Mouse (Mus musculus): ENCODE data around the gene Iqsec3.

Iqsec3 gene

DNA sequence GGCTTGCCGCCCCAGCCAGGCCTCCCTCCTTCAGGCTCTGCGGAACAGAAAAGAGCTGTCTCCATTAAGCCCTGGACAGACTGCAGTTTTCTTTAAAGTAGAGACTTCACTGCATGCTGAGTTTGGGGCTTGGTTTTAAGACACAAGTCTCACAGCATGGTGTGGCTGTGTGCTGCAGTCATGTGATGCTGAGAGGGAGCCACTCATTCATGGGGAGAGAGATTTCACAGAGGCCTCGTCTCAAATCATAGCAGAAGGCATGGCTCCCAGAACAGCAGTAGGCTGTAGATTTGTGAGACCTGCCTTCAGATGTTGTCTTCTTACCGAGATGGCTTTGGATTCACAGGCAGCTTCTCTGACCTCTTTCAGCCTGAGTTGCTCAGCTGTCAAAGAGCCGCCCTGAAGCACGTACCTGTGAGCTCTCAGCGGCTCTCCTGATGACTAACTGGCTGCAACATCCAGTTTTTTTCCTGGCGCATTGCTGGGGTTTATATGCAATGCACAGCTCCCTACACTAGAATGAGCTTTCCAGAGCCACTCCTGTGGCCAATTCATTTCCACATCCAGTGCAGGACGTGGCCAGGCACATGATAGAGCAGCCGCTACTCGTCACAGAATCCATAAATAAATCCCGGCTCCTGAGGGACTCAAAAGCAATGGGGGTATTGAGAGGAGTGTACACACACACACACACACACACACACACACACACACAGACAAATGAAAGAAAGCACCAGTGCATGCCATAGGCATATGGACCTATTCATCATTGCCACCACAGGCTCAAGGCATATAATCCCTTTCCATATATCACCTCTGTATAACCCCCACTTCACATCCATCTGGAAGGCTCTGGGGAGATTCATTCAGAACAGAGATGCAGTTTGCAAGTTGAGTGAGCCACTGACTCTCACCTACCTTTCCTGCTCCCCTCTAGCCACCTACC lies 18.7 kb downstream of the Iqsec3 start:
- no peak for DNase-seq (ENCODE audit: low read depth in 1 of 2, low spot score in 2 of 2)

DNA sequence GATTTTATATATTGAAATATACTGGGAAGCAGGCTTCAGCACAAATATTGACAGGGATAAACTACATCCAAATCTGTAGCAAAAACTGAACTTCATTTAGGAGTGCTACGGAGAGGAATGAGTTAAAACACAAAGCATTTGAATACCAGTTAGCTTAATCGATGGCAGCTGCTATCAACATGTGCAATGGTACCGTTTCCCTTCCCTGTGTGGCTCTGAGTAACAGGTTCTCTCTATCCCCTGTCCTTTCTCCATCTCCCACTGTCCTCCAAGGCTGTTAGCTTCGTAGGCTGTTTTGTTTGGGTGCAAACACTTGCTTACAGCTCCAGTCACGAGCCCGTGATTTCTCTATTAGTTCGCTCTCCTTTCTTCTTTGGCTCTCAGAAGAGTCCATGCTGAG lies 19.7 kb downstream of the Iqsec3 start:
- no peak for DNase-seq (ENCODE audit: low read depth in 1 of 2, low spot score in 2 of 2)

DNA sequence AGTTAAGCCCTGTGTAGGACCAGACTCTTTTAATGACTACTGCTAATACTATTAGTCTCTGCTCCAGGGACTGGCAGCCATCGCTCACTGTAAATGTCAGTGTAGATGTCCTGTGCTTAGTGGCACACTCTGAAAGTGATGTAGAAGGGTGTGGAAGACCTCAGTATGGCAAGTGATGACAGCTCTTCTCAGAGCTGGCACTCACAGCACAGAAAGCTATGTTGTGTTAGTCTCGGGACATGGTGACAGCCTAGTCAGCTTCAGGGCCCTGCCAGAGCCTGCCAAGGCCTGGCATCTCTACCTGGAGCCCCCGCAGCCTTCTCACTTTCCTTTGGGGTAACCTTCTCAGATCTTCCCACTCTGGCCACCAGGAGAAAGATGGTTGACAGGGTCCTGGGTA lies 21.8 kb downstream of the Iqsec3 start:
- no peak for DNase-seq (ENCODE audit: low read depth in 1 of 2, low spot score in 2 of 2)

DNA sequence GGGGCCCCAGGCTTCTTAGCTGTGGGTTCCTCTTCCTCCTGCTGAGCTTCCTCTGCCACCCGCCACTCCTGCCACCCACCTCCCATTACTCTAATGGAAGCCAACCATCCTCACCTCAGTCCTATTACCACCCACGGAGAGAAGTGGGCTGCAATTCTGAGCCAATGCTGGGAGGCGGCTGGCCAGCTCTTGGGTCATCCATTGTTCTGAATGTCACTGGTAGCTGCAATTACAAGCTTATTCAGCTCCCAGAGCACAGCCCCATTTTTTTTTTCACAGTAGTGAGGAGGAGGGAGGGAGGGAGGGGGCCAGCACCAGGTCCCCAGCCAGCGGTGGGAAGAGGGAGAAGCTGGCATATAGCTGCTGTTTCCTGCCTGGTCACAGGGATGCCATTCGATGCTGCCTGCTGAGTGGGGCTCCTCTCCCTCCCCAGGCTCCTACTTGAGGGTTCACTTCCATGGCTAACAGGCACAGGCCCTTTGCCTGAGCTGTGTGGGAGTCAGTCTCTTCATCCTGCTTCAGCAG lies 32.7 kb downstream of the Iqsec3 start:
- DNase-seq (ENCODE audit: low read depth in 1 of 2, low spot score in 2 of 2) = no peak

DNA sequence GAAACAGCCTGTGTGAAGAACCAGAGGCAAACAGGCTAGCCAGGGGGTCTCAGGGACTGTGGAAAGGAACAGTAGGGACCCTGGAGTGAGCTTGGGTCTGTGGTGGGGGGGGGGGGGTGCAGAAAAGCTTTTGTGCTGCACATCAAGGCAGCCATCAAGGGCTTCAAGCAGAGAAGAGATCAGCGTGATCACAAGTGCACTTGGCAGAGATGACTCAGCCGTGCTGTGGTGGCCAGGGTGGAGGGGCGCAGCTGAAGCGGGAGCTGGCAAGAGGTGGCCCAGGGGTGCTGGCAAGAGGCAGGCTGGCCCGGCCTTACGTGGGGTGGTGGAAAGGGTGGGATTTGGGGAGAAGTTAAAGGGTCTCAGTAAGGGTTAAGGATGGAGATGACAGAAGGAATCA lies 48.6 kb downstream of the Iqsec3 start:
- DNase-seq (ENCODE audit: low read depth in 1 of 2, low spot score in 2 of 2) = no peak

DNA sequence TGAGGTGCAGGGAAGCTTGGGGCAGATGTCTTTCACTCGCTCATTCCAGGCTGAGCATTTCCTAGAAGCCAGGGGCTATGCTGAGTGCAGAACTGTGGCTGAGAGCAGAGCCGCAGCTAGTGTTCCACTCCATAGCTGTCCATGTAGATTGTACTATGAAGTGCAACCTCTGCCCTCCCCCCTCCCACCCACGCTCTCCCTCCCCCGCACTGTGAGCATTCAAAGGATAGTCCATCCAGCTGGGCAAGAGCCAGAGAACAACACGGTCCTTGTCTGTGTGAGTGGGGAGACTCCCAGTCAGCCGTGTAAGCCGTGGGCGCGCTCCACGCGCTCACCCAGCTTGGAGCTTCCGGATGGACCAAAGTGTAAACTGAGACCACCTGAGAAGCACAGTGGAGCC lies 49.1 kb downstream of the Iqsec3 start:
- DNase-seq (ENCODE audit: low read depth in 1 of 2, low spot score in 2 of 2) = no peak

DNA sequence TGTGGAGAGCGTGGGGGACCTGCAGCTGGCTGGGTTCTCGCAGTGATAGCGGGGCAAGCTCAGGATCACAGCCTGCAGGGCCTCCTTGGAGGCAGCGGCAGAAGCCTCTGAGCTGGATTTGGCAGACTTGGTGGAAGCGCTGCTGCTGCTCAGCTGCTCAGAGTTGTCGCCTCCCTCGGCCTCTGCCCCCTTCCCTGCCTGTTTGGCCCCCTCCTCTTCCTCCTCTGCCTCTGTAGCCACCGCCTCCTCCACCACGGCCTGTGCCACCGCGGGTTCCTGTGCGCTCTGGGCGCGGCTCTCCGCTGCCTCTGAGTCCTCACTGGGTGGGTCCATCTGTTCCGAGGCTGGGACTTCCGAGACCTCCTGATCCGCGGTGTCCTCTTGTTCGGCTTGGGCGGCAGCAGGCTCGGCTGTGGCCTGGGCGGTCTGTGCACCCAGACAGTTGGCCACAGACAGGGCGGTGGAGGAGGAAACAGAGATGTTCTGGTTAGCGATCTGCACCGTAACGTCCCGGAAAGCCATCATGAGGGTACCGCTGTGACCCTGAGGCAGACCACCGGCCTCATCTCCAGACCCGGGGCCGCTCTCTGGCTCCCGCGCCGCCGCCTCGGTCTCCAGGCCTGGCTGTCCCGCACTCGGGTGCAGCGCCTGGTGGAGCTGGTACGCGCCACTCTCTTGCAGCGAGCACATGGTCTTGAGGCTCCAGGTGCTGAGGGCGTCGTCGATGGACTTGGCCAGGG lies 60.8 kb downstream of the Iqsec3 start:
- no peak for DNase-seq (ENCODE audit: low read depth in 1 of 2, low spot score in 2 of 2)

DNA sequence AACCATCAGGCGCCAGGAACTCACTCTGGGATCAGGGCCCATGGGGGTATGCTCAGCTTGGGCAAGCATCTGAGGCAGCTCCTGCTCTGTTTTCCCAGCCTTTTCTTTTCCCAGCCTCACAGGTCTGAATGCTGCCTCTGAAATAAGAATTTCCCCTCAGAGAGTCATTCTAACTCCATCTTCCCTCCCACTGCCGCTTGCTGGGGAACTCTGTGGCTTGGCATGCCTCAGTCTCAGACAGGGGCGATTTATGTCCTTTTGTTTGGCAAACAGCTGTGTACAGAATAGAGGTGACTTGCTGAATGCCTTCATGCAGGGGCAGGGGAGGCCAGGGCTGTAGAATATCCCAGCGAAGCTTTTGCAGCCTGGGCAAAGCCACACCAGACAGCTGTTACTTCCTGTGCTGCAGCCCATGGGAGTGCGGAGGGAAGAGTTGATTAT lies 65.9 kb downstream of the Iqsec3 start:
- no peak for DNase-seq (ENCODE audit: low read depth in 1 of 2, low spot score in 2 of 2)

DNA sequence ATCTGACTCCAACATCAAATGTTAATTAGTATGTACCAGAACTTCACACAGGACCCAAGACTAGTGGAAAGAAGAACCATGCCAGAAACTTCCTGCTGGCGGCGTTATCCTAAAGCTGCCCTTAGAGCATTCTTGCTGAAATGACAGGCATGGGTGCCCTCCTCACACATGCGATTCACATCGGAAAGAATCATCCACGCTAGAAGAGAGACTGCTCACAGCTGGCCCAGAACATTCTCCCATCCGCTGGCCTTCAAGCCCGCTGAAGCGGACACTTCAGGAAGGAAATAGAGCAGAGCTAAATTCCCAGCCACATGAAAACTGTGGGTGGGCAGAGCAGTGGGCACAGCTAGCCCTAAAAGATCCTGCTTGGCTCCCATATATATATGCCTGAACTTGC lies 68.2 kb downstream of the Iqsec3 start:
- DNase-seq (ENCODE audit: low read depth in 1 of 2, low spot score in 2 of 2) = no peak

DNA sequence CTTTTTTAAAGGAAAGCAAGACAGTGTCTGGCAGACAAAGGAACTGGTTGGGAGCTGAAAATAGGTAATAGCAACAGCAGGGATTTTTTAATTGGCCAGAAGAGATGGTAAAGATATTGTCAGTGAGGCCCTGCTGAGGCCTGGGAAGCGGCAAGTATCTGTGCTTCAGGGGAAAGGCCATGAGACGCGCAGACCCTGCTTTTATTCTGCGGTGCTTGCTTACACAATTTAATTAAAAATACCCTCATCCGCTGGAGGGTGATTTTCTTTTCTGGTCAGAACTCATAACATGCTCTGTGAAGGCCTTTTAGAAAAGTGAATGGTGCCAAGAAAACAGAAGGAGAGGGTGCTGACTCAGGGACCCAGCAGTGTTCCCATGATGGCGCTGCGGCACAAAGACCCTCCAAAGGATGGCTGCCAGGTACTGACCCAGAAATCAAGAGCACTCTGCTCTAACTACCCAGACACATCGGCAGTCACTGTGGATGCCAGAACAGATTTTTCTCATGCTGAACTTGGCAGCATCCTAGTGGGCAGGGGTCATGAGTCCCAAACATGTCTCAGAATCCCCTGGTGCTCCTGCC lies 70.7 kb downstream of the Iqsec3 start:
- DNase-seq (ENCODE audit: low read depth in 1 of 2, low spot score in 2 of 2) = no peak

DNA sequence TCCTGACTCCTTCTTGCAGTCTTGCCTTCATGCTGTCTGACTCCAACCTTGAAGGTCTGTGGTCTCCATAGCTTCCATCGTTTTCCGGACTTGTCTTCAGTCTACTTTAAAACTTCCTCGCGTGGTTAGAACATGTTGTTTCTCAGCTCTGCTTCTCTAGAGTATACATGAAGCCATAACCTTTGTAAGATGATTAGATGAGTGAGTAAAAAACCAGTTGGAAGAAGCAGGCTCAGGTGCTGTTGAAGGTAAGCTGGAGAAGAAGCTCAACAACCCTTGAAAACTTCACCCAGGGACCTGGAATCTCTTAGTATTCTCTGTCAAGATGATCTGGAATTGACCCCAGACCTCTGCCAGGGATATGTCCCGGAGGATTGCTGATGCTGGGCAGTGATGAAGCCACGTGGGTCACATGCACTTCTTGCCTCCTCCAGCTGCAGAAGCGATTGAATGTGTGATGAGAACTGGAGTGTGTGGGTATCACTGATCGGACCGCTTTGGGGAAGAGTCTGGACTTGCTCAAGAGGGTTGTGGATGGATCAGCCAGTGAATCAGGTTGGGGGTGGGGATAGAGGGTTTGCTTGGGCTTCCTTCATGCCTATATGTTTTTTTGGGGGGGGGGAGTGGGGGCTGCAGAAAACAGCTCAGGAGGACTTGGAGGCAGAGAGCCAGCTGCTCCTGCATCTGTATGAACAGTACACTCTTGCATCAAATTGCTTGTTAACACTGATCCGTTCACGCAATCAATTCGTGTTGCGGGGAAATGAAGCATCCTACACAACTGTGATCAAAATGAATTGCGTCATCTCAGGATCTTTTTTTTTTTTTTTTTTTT lies 71.4 kb downstream of the Iqsec3 start:
- DNase-seq (ENCODE audit: low read depth in 1 of 2, low spot score in 2 of 2) = no peak

DNA sequence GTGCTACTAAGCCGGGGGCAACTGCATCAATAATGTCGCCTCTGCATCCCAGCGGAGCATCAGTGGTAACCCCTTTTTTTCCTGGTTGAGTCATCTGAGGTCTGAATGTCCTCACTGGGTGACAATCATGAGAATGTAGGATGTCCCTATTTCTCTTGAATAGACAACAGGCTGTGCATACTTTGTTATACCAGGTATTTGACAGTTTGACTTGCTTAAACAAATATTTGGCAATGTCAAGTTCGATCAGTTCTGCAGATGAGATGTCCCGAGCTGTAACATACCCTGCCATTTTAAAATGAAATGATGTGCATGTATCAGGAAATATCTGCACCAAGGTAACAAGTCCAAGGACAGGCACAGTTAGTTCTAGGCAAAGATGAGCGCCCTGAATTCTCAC lies 72.3 kb downstream of the Iqsec3 start:
- no peak for DNase-seq (ENCODE audit: low read depth in 1 of 2, low spot score in 2 of 2)

DNA sequence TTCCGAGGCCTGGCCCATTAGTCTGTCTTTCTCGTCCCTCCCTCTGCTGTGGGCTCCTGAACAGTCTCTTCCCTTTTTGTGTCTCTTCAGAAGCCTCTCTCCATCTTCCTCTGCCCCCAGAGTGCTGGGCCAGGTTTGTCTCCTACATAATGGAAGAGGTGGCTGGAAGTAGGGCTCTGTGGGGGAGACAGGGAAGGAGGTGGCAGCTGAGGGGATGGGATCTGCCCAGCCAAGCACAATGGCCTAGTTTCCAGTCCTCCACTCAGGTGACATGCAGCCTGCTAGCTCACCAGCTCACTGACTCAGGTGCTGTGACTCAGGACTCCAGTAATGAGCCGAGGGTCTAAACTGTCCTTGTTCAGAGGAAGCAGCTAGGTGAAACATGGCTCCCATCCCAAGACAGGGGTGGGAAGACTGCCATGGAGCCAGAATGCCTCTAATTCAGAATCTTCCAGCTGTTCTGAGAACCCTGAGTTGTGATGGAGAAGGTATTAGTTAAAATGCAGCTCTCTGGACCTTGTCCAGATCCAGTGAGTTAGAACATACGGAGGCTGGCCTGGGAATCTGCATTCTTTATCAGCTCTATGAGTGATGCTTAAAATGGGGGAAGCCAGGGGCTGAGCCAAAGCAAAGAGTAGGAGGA lies 80.7 kb downstream of the Iqsec3 start:
- DNase-seq (ENCODE audit: low read depth in 1 of 2, low spot score in 2 of 2) = no peak

DNA sequence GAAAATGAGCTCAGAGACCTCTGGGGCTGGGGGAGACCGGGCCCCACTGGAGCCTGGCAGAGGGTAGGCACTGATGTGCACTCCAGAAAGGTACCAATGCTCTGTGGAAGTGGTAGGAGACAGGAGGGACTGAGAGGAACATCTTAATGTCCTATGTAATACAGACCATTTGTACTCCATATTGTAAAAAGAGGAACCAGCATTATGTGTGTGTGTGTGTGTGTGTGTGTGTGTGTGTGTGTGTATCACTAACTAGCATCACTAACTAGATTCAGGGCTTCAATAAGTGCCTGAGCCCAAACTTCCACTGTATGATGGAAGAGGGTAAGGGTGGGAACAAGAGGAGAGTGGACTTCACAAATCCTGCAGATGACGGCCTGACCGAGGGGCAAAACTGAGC lies 88.1 kb downstream of the Iqsec3 start:
- DNase-seq (ENCODE audit: low read depth in 1 of 2, low spot score in 2 of 2) = no peak

DNA sequence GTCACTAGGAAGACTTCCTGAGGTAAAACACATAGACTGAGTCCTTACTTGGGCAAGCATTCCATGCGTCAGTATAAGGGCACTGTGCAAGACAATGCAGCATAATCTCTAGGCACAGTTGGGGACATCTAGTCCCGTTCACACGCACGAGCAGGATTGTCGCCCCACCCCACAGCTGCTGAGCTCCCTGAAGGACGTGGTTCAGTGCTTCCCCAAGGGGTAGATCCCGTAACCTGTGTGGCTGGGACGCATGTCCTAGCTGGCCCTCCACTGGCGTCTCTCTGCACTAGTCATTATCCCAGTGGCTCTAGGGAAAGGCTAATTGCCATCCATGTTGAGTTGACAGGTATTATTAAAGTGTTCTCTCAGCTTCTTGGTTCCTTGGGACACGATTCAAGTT lies 91.4 kb downstream of the Iqsec3 start:
- DNase-seq (ENCODE audit: low read depth in 1 of 2, low spot score in 2 of 2) = no peak

DNA sequence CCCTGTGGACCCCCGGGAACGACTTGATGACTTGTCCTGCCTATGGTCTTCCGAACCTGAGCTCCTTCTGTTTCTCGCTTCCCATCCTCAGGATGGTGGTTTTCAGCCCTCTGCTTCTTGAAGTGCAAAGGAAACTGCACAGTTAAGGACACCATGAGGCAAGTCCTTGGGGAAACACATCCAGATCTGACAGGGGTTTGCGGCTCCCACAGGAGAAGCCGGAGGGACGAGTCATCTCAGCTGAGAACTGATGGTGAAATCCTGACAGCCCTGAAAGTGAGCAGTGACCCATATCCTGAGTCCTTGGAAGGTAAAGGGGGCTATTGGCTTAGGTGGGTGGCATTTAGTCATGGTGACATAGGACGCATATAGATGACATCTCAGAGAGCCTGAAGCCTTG lies 92.9 kb downstream of the Iqsec3 start:
- DNase-seq (ENCODE audit: low read depth in 1 of 2, low spot score in 2 of 2) = no peak

DNA sequence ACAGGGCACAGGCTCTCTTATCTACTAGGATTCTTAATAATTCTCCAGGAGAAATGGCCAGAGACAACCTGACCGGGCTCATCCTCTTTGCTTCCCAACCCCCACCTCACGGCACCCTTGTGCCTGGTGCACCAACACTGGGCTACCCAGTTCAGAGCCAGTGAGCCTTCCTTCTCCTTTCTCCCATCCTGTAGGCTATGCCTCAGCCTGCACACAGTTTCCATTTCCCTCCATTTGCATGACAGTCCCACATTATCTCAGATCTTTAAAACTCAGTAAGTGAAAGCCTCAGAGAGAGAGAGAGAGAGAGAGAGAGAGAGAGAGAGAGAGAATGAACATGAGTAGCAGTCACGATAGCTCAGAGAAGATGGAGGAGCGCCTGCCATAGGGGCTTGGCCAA lies 95.2 kb downstream of the Iqsec3 start:
- no peak for DNase-seq (ENCODE audit: low read depth in 1 of 2, low spot score in 2 of 2)

DNA sequence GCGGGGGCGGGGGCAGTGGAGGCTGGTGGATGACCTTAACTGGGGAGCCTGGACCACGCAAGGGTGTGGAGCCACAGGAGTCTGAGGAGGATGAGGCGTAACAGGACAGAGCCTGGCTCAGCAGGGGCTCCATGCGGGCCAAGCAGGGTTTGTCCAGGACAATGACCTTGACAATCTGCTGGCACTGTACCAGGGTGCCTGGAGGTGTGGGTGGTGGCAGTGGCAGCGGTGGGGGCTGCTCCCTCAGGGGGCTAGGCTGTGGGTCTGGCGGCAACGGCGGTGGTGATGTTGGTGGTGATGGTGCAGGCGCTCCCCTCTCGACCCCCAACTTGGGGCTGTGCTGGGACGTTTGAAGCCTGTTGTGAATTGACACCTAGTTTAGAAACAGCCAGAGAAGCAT lies 97.3 kb downstream of the Iqsec3 start:
- no peak for DNase-seq (ENCODE audit: low read depth in 1 of 2, low spot score in 2 of 2)

DNA sequence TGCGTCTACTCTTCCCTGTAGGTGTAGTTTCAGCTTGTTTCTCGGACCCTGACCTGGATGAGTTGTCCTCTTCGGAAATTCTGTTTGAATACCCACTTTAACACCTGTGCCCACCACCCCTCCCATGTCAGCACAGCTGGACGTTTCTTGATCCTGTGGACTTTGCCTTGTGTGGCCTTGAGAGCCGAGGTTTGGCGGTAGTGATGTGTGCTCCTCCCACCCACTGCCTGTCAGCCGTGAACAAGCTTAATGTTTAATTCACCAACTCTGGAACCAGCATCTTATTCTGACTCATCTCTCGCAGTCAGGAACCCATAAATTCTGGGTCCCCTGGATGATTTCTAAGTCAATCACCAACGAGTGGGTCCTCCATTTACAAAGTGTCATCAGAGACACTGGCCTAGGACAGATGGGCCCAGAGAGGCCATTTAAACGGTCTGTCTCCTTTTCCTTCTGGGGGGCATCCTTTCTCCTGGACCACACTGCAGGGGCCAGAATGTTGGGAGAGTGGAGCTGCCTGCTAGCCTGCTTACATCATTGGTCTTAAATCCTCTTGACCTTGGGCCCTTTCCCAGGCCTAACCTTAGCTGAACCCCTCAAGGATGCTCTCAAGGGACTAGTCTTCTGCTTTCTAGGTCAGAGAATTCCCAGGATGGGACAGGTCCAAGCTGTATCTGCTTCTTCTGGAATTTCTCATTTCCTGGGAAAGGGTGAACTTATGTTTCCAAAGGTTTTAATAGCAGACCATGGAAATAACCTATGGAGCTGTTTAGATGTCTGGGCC lies 102.1 kb downstream of the Iqsec3 start:
- no peak for DNase-seq (ENCODE audit: low read depth in 1 of 2, low spot score in 2 of 2)

DNA sequence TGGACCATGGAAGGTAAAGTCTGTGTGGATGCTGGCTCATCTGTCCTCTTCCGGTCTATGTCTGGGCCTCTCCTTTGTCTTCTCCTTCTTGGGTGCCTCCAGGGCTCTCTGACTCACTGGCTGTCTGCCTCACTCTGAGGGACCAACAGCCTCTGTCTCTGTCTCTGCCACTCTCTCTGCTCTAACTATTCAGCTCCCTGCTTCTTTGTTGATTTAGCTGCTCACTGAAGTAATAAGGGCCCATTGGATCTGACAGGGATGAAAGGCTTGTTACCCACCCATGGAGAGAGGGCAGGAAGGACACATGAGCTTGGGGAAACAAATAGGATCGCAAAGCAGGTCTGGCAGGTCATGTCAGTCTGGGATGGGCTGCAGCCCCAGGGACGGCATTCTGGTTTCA lies 106.4 kb downstream of the Iqsec3 start:
- no peak for DNase-seq (ENCODE audit: low read depth in 1 of 2, low spot score in 2 of 2)

Data from monocyte, adult 2 months (primary cell).